In genomic region chr10:86139061-86139681, GRCm38 (mm10) we compare ENCODE assay signal across 13 mouse cellular contexts.
A peak's percentile ranks its signal among the peaks of the same experiment; 100 is the strongest.
DNase-seq lines count a peak whose midpoint lies in the region; ATAC-seq and TF ChIP-seq lines count a peak whose summit lies in the region.
"Had no signal": no experiment of that assay in that cellular context is flagged by ENCODE, and none has a peak within 500 bp of the region (broad histone marks: within the 10 kb centered on the region; RNA-seq: fewer than 3 reads in every experiment).

No protein-coding gene starts in this region.

- H3K9me3 ChIP-seq in intestine, embryonic 16.5 days (ENCODE audit: control insufficient read depth, low read length) = no peaks in the 10 kb centered on the region
- no peaks in the 10 kb centered on the region for H3K9me3 ChIP-seq in intestine, postnatal 0 days (ENCODE audit: control insufficient read depth)
- H3K9me3 ChIP-seq in heart, embryonic 11.5 days (replicated peaks; ENCODE audit: control insufficient read depth, low read length) = no peaks in the 10 kb centered on the region
- no peaks in the 10 kb centered on the region for H3K9me3 ChIP-seq in kidney, postnatal 0 days (replicated peaks; ENCODE audit: low read length)
- H3K9me3 ChIP-seq in midbrain, embryonic 16.5 days (replicated peaks; ENCODE audit: control insufficient read depth, low read length, poor library complexity, severe bottlenecking) = no peaks in the 10 kb centered on the region
- H3K9me3 ChIP-seq: embryonic facial prominence, embryonic 13.5 days; midbrain, embryonic 12.5 days had no signal

- H3K36me3 ChIP-seq in intestine, embryonic 16.5 days (ENCODE audit: control insufficient read depth, insufficient read depth, low read length) = no peaks in the 10 kb centered on the region
- H3K36me3 ChIP-seq in intestine, postnatal 0 days (ENCODE audit: control insufficient read depth, insufficient read depth) = no peaks in the 10 kb centered on the region
- no peaks in the 10 kb centered on the region for H3K36me3 ChIP-seq in heart, embryonic 11.5 days (ENCODE audit: control insufficient read depth, insufficient read depth, low read length)
- no peaks in the 10 kb centered on the region for H3K36me3 ChIP-seq in kidney, postnatal 0 days (ENCODE audit: insufficient read depth, low read length)
- H3K36me3 ChIP-seq in midbrain, embryonic 16.5 days (ENCODE audit: control insufficient read depth, insufficient read depth, low read length) = no peaks in the 10 kb centered on the region
- H3K36me3 ChIP-seq: embryonic facial prominence, embryonic 13.5 days; midbrain, embryonic 12.5 days had no signal

- H3K27ac ChIP-seq in intestine, embryonic 16.5 days (ENCODE audit: low read length) = no peak overlapping the region
- no peak overlapping the region for H3K27ac ChIP-seq in intestine, postnatal 0 days (ENCODE audit: low read depth, low read length)
- H3K27ac ChIP-seq in heart, embryonic 11.5 days (ENCODE audit: low read depth, low read length) = no peak overlapping the region
- H3K27ac ChIP-seq in kidney, postnatal 0 days = peak overlapping the region; percentile 19; the same call in 1 of the 2 replicates
- H3K27ac ChIP-seq in midbrain, embryonic 16.5 days (ENCODE audit: low read length) = no peak overlapping the region
- H3K27ac ChIP-seq: embryonic facial prominence, embryonic 13.5 days; midbrain, embryonic 12.5 days had no signal

- no peak for DNase-seq in kidney, postnatal 0 days (ENCODE audit: low spot score)
- DNase-seq in lung, postnatal 4 days = peak; percentile 42 to 64
- DNase-seq in thymus, postnatal 36 days = no peak
- DNase-seq in gastrocnemius, postnatal 4 days (ENCODE audit: low spot score in 2 of 2) = no peak
- DNase-seq: thymus, postnatal 25 days had no signal

- H3K4me2 ChIP-seq in intestine, embryonic 16.5 days (ENCODE audit: low read depth, low read length) = no peak overlapping the region
- no peak overlapping the region for H3K4me2 ChIP-seq in intestine, postnatal 0 days (replicated peaks; ENCODE audit: low read depth)
- H3K4me2 ChIP-seq in heart, embryonic 11.5 days = no peak overlapping the region
- H3K4me2 ChIP-seq in kidney, postnatal 0 days (ENCODE audit: low read length) = no peak overlapping the region
- H3K4me2 ChIP-seq in midbrain, embryonic 16.5 days (ENCODE audit: low read length) = no peak overlapping the region
- H3K4me2 ChIP-seq: embryonic facial prominence, embryonic 13.5 days; midbrain, embryonic 12.5 days had no signal

- 63% methylated on average over 8 of the region's 8 CpGs for WGBS in intestine, embryonic 16.5 days
- whole genome bisulfite sequencing in intestine, postnatal 0 days = 61% methylated on average over 8 of the region's 8 CpGs
- 57% methylated on average over 8 of the region's 8 CpGs for WGBS in heart, embryonic 11.5 days (ENCODE audit: insufficient replicate concordance)
- WGBS in kidney, postnatal 0 days = 62% methylated on average over 8 of the region's 8 CpGs
- WGBS in midbrain, embryonic 16.5 days = 90% methylated on average over 8 of the region's 8 CpGs

- H3K9ac ChIP-seq in intestine, embryonic 16.5 days (ENCODE audit: low read depth, low read length) = no peak overlapping the region
- H3K9ac ChIP-seq in intestine, postnatal 0 days (ENCODE audit: low read depth, low read length) = no peak overlapping the region
- no peak overlapping the region for H3K9ac ChIP-seq in heart, embryonic 11.5 days (ENCODE audit: low read depth, low read length)
- no peak overlapping the region for H3K9ac ChIP-seq in kidney, postnatal 0 days (ENCODE audit: low read depth, low read length)
- H3K9ac ChIP-seq in midbrain, embryonic 16.5 days (ENCODE audit: low read depth, low read length) = no peak overlapping the region
- H3K9ac ChIP-seq: embryonic facial prominence, embryonic 13.5 days; midbrain, embryonic 12.5 days had no signal

- ATAC-seq in intestine, embryonic 16.5 days = 0 out of 2 replicates have a peak, but pooled peaks have one; percentile 40
- no peak for ATAC-seq in intestine, postnatal 0 days
- 0 out of 2 replicates have a peak, but pooled peaks have one; percentile 35 for ATAC-seq in heart, embryonic 11.5 days (replicated peaks; ENCODE audit: insufficient number of reproducible peaks, low FRiP score, low TSS enrichment)
- peak; percentile 25; the same call in 1 of the 2 replicates for ATAC-seq in kidney, postnatal 0 days (replicated peaks; ENCODE audit: low FRiP score, low read depth)
- no peak for ATAC-seq in midbrain, embryonic 16.5 days
- ATAC-seq: CD4-positive, CD25-positive, alpha-beta regulatory T cell, adult 4 months; inflammation-experienced regulatory T-cells, adult 6 months had no signal

- TF ChIP-seq CTCF in intestine, postnatal 0 days (IDR thresholded peaks at IDR 0.05; ENCODE audit: low read depth) = no peak
- TF ChIP-seq CTCF in kidney, postnatal 0 days (IDR thresholded peaks at IDR 0.05; ENCODE audit: low read depth) = no peak

- no peak overlapping the region for H3K4me3 ChIP-seq in intestine, embryonic 16.5 days (ENCODE audit: low read length)
- no peak overlapping the region for H3K4me3 ChIP-seq in intestine, postnatal 0 days (ENCODE audit: low read depth, low read length)
- no peak overlapping the region for H3K4me3 ChIP-seq in heart, embryonic 11.5 days (ENCODE audit: low read depth, low read length)
- no peak overlapping the region for H3K4me3 ChIP-seq in kidney, postnatal 0 days (replicated peaks; ENCODE audit: low read depth, low read length)
- H3K4me3 ChIP-seq in midbrain, embryonic 16.5 days (ENCODE audit: low read depth, low read length) = no peak overlapping the region
- H3K4me3 ChIP-seq: embryonic facial prominence, embryonic 13.5 days; midbrain, embryonic 12.5 days had no signal

- H3K27me3 ChIP-seq in intestine, embryonic 16.5 days (replicated peaks; ENCODE audit: control insufficient read depth, insufficient read depth, low read length) = no peaks in the 10 kb centered on the region
- H3K27me3 ChIP-seq in intestine, postnatal 0 days (replicated peaks; ENCODE audit: control insufficient read depth, insufficient read depth, low read length) = no peaks in the 10 kb centered on the region
- no peaks in the 10 kb centered on the region; the same call in 1 of the 2 replicates for H3K27me3 ChIP-seq in heart, embryonic 11.5 days (ENCODE audit: control insufficient read depth, insufficient read depth, low read length)
- H3K27me3 ChIP-seq in kidney, postnatal 0 days (ENCODE audit: insufficient read depth, low read length) = no peaks in the 10 kb centered on the region
- H3K27me3 ChIP-seq in midbrain, embryonic 16.5 days (ENCODE audit: control insufficient read depth, insufficient read depth, low read depth, low read length) = no peaks in the 10 kb centered on the region
- H3K27me3 ChIP-seq: embryonic facial prominence, embryonic 13.5 days; midbrain, embryonic 12.5 days had no signal

- 0 out of 2 replicates have a peak, but pooled peaks cover 4% of the 10 kb centered on the region for H3K4me1 ChIP-seq in intestine, embryonic 16.5 days (ENCODE audit: control insufficient read depth, insufficient read depth, low read length)
- no peaks in the 10 kb centered on the region for H3K4me1 ChIP-seq in intestine, postnatal 0 days (replicated peaks; ENCODE audit: control insufficient read depth, insufficient read depth, low read length)
- H3K4me1 ChIP-seq in heart, embryonic 11.5 days (ENCODE audit: control insufficient read depth, insufficient read depth, low read length) = peaks cover 4% of the 10 kb centered on the region; the same call in 1 of the 2 replicates
- H3K4me1 ChIP-seq in kidney, postnatal 0 days (replicated peaks; ENCODE audit: insufficient read depth, low read length) = no peaks in the 10 kb centered on the region
- H3K4me1 ChIP-seq in midbrain, embryonic 16.5 days (ENCODE audit: control insufficient read depth, insufficient read depth, low read length) = no peaks in the 10 kb centered on the region
- H3K4me1 ChIP-seq: midbrain, embryonic 12.5 days had no signal

Comparison
In these comparisons a context has a peak if more than half of its experiments do, and no peak if none do; other contexts are left out.
1. ATAC-seq: peak in intestine, embryonic 16.5 days (single experiment), heart, embryonic 11.5 days (single experiment) and kidney, postnatal 0 days (single experiment); none in intestine, postnatal 0 days (single experiment) and midbrain, embryonic 16.5 days (single experiment).
2. DNase-seq: peak in lung, postnatal 4 days (2 of 2); none in kidney, postnatal 0 days (single experiment), thymus, postnatal 36 days (0 of 2) and gastrocnemius, postnatal 4 days (0 of 2).